ENCODE assay signal across 8 mouse cellular contexts in the genomic region with DNA sequence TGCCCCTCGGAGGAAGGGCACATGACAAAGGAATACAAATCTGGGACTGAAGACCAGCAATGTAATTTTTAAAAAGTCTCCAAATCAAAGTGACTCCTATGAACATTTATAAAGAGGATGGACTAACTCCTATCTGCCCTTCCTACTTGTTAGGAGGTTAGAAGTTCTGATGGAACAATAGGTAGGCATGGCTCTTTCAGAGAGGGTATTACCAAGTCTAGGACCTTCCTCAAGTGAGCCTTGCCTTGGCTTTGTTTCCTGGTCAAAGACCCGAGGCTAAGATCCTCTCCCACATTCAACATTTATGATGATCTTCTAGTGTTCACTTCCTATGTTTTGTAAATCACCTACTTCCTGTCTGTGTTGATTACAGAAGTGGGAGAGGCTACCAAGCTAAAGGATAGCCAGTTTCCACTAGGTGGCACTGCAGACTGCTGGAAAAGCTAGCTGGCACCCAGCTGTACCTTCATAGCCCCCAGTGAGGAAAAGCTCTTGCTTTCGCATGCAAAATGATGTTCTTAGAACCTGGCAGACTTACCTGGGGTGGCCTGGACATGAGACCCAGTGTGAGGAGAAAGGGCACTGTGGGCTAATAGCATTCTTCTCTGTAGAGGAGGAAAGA.
DNase-seq lines count a peak whose midpoint lies in the region; ATAC-seq and TF ChIP-seq lines count a peak whose summit lies in the region.

No protein-coding gene starts in this region.

- H3K27ac ChIP-seq in embryonic facial prominence, embryonic 10.5 days (replicated peaks) = no peak overlapping the region
- H3K27ac ChIP-seq in lung, postnatal 0 days (ENCODE audit: low read length) = no peak overlapping the region

- H3K4me1 ChIP-seq in E14TG2a.4 (replicated peaks; ENCODE audit: low read depth, low read length) = no peaks in the 10 kb centered on the region
- H3K4me1 ChIP-seq in embryonic facial prominence, embryonic 10.5 days = 0 out of 2 replicates have a peak, but pooled peaks cover 3% of the 10 kb centered on the region
- H3K4me1 ChIP-seq in lung, postnatal 0 days (ENCODE audit: insufficient read depth, low read depth, low read length) = no peaks in the 10 kb centered on the region

- no peak overlapping the region for H3K4me3 ChIP-seq in E14TG2a.4 (replicated peaks; ENCODE audit: low read length)
- no peak overlapping the region for H3K4me3 ChIP-seq in embryonic facial prominence, embryonic 10.5 days
- no peak overlapping the region for H3K4me3 ChIP-seq in lung, postnatal 0 days (ENCODE audit: low read depth, low read length)

- ATAC-seq in lung, postnatal 0 days = peak; percentile 76
- no peak for ATAC-seq in erythroblast, adult 5-6 weeks (replicated peaks; ENCODE audit: low FRiP score, poor library complexity, severe bottlenecking)

- peak; percentile 48 for TF ChIP-seq EP300 in lung, postnatal 0 days (IDR thresholded peaks at IDR 0.05)

- intact Hi-C loops in heart, postnatal 14 days (cut with DNase I) = loop anchor here (1.0 kb wide), 2 partner anchors 283 to 465 kb away; no protein-coding TSS in a partner anchor

- no peak overlapping the region for H3K9ac ChIP-seq in lung, postnatal 0 days (replicated peaks; ENCODE audit: low read depth)

- DNase-seq in adrenal gland, postnatal 14 days = peak; percentile 77
- DNase-seq in embryonic facial prominence, embryonic 10.5 days (ENCODE audit: low spot score) = peak; percentile 72
- peak; percentile 68 to 79 for DNase-seq in heart, postnatal 14 days
- DNase-seq in kidney, postnatal 4 days = peak; percentile 79 to 80
- peak; percentile 84 for DNase-seq in lung, postnatal 0 days (ENCODE audit: low spot score)
- DNase-seq in retina, postnatal 1 day = peak; percentile 67

- H3K9me3 ChIP-seq in E14TG2a.4 (ENCODE audit: low read length) = no peaks in the 10 kb centered on the region
- H3K9me3 ChIP-seq in embryonic facial prominence, embryonic 10.5 days = no peaks in the 10 kb centered on the region
- H3K9me3 ChIP-seq in lung, postnatal 0 days (ENCODE audit: low read length) = no peaks in the 10 kb centered on the region

- WGBS in embryonic facial prominence, embryonic 10.5 days = 51% methylated on average over 3 of the region's 3 CpGs
- WGBS in lung, postnatal 0 days = 38% methylated on average over 3 of the region's 3 CpGs

- peak; percentile 47 for TF ChIP-seq CTCF in E14TG2a.4 (conservative IDR thresholded peaks at IDR 0.05; ENCODE audit: low read length)
- peak; percentile 90 for TF ChIP-seq CTCF in lung, postnatal 0 days (IDR thresholded peaks at IDR 0.05)

- H3K4me2 ChIP-seq in lung, postnatal 0 days (replicated peaks; ENCODE audit: low read depth, low read length) = no peak overlapping the region

- no peaks in the 10 kb centered on the region for H3K36me3 ChIP-seq in E14TG2a.4 (ENCODE audit: insufficient read depth, low read length)
- H3K36me3 ChIP-seq in embryonic facial prominence, embryonic 10.5 days (replicated peaks) = no peaks in the 10 kb centered on the region; the same call in 1 of the 2 replicates
- no peaks in the 10 kb centered on the region for H3K36me3 ChIP-seq in lung, postnatal 0 days (ENCODE audit: insufficient read depth, low read length)

- H3K27me3 ChIP-seq in E14TG2a.4 (ENCODE audit: insufficient read depth, low read length) = no peaks in the 10 kb centered on the region
- no peaks in the 10 kb centered on the region for H3K27me3 ChIP-seq in embryonic facial prominence, embryonic 10.5 days (replicated peaks; ENCODE audit: low read depth, poor library complexity, severe bottlenecking)
- no peaks in the 10 kb centered on the region for H3K27me3 ChIP-seq in lung, postnatal 0 days (replicated peaks; ENCODE audit: insufficient read depth, low read length)
